Mouse (Mus musculus) midbrain, embryonic 13.5 days (tissue): ENCODE measurements around the gene Ccr4. TPM values are rescaled to one million over a fixed set of nuclear protein-coding genes. Genes with fewer than 3 reads are reported as not detected.
"Not testable (repeated sequence)": the region's sequence is repeated elsewhere in the genome, so short reads cannot be mapped to it uniquely, and the experiment has no call there.

Experiments
- ATAC-seq: fragments of 200-750 bp; cut with Nextera tagmentation; 2 replicates; pipeline ENCODE4 v1.8.0; 2017; ENCODE audit warnings: mild to moderate bottlenecking, moderate TSS enrichment, moderate library complexity
- H3K27ac ChIP-seq: fragments of 300-500 bp; sonication (generic); 2 replicates; pipeline ENCODE4 v1.5.1; 2015; ENCODE audit warnings: inconsistent platforms, mild to moderate bottlenecking, moderate library complexity
- H3K27me3 ChIP-seq: fragments of 300-500 bp; sonication (generic); 2 replicates; pipeline ENCODE4 v1.6.1; 2015; ENCODE audit warnings: mild to moderate bottlenecking, inconsistent platforms
- H3K36me3 ChIP-seq: fragments of 300-500 bp; sonication (generic); 2 replicates; pipeline ENCODE4 v1.6.1; 2015; ENCODE audit warnings: mild to moderate bottlenecking, inconsistent platforms
- H3K4me1 ChIP-seq: fragments of 300-500 bp; sonication (generic); replicated peaks from 2 replicates; pipeline ENCODE4 v1.6.1; 2015; ENCODE audit warnings: inconsistent platforms
- H3K4me2 ChIP-seq: fragments of 300-500 bp; sonication (generic); replicated peaks from 2 replicates; pipeline ENCODE4 v1.6.1; 2015; ENCODE audit warnings: moderate library complexity, mild to moderate bottlenecking, inconsistent platforms
- H3K4me3 ChIP-seq: fragments of 300-500 bp; sonication (generic); replicated peaks from 2 replicates; pipeline ENCODE4 v1.5.1; 2015; ENCODE audit warnings: mild to moderate bottlenecking, inconsistent platforms
- H3K9ac ChIP-seq: fragments of 300-500 bp; sonication (generic); replicated peaks from 2 replicates; pipeline ENCODE4 v1.6.1; 2015; ENCODE audit warnings: mild to moderate bottlenecking, inconsistent platforms
- H3K9me3 ChIP-seq: fragments of 300-500 bp; sonication (generic); 2 replicates; pipeline ENCODE4 v1.6.1; 2016; ENCODE audit warnings: mild to moderate bottlenecking, inconsistent platforms
- WGBS: fragments of 180-500 bp; shearing (Covaris S2); methylation state at CpG from one replicate; pipeline ENCODE4 v1.1.7; 2015; 5-methylcytosine and 5-hydroxymethylcytosine counted together
- polyA plus RNA-seq: library from polyadenylated mRNA; unstranded; fragments of >200 nt; fragmentation: Nextera tagmentation; extraction: Ambion mirVana; gene quantifications from 2 replicates; pipeline ENCODE4 v1.2.1, GENCODE M21; 2015

Gene Ccr4
- polyA plus RNA-seq, 1 experiment from 2014 or later: not detected

DNA sequence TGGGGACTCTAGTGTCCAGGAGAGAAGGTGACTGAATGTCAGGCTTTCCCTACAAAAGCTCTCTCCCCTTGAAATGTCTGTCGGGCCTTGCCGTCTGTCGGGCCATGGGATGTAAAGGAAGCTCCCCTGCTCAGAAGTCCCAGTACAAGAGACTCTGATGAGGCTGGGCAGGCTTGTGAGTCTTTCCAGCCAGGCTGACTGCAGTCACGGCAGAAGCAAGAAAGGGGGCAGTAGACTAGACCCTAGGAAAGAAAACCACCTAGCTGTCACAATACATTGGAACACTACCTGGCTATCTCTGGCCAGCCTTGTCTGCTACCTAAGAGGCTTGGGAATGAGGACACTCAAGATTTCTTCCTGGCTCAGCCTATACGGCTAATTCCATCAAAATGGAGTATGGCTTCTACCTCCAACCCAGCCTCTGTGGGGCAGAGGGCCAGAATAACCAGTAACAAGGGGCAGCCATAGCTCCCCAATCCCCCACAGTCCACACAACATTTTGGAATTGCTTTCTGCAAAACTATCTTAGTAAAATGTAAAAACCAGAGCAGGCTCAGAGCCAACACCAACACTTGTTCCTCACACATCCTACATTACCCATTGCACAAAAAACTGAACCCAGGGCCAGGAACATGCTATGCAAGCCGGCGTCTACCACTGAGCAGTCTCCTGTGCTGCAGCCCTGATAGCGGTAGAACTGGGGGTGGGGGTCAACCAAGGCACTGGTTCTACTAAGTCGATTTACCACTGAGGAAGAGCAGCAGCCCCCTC lies 30.2 kb upstream of the Ccr4 start:
- no peaks in the 10 kb centered on the region for H3K27me3 ChIP-seq
- H3K36me3 ChIP-seq: no peaks in the 10 kb centered on the region
- 79% methylated on average over 9 of the region's 9 CpGs for WGBS
- no peaks in the 10 kb centered on the region for H3K9me3 ChIP-seq
- H3K27ac ChIP-seq: no peak overlapping the region
- H3K4me2 ChIP-seq: no peak overlapping the region
- peaks cover 17% of the 10 kb centered on the region for H3K4me1 ChIP-seq
- no peak overlapping the region for H3K4me3 ChIP-seq
- no peak overlapping the region for H3K9ac ChIP-seq
- ATAC-seq: no peak

DNA sequence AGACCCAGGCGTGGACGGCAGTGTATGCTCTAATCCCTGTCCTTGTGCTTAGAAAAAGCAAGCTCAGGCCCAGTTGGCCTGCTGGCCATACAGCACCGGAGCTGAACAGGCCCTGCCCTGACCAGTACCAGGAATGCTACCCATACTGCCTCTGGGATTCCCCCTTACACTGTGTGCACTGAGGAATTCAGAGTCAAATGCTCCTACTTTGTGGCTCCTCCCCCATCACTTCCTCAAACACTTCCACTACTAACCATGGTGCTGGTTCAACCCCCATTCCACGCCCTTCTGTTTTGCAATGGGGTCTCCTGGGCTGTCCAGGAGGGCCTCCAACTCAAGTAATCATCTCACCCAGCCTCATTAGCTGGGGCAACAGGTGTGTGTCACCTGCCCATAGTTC lies 29.1 kb upstream of the Ccr4 start:
- 58% methylated on average over 4 of the region's 4 CpGs for WGBS
- ATAC-seq: no peak

DNA sequence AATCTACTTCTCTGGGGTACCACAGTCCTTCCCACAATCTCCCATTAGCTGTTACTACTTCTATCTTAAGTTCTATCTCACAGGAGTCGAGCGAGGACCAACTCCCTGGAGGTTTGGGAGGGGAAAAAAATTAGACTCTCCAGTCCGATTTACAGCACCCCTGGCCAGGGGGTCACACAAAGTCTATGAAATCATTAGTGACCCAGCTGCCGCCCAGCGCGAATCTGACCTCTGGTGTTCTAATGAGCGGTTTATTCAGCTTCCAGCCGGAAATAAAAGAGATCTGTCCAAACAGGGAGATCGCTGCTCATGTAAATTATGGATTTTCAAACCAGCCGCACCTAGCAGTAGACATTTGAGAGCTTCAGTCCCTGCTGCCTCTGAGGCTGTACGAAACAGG lies 26.6 kb upstream of the Ccr4 start:
- WGBS: 31% methylated on average over 11 of the region's 11 CpGs
- no peaks in the 10 kb centered on the region for H3K27me3 ChIP-seq
- H3K9ac ChIP-seq: no peak overlapping the region
- no peak overlapping the region for H3K4me3 ChIP-seq
- H3K27ac ChIP-seq: no peak overlapping the region
- H3K9me3 ChIP-seq: no peaks in the 10 kb centered on the region
- no peaks in the 10 kb centered on the region for H3K36me3 ChIP-seq
- peaks cover 31% of the 10 kb centered on the region for H3K4me1 ChIP-seq
- no peak for ATAC-seq
- H3K4me2 ChIP-seq: no peak overlapping the region

More for the DNA sequence above, 29.1 kb upstream of the Ccr4 start:
- H3K36me3 ChIP-seq: no peaks in the 10 kb centered on the region
- H3K9ac ChIP-seq: no peak overlapping the region
- no peaks in the 10 kb centered on the region for H3K27me3 ChIP-seq
- no peak overlapping the region for H3K4me3 ChIP-seq
- H3K4me2 ChIP-seq: no peak overlapping the region
- H3K27ac ChIP-seq: no peak overlapping the region
- H3K9me3 ChIP-seq: no peaks in the 10 kb centered on the region
- peaks cover 17% of the 10 kb centered on the region for H3K4me1 ChIP-seq

DNA sequence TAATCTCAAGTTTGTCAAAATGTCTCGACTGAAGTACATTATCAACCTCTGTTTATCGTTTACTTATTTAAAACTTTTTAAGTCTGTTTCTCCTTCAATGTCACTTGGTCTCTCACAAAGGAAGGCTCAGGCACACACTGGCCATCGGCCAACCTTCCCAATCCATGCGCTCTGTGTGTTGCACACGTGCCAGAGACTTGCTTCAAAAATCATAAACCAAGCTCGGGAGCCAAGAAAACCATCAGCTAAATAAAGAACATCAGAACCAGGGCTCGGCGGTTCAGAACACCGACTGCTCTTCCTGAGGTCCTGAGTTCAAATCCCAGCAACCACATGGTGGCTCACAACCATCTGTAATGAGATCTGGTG lies 23.9 kb upstream of the Ccr4 start:
- Histone ChIP-seq H3K4me2 (no peak overlapping the region), H3K4me1 (peaks cover 39% of the 10 kb centered on the region), H3K9ac (no peak overlapping the region), H3K4me3 (no peak overlapping the region), H3K36me3 (no peaks in the 10 kb centered on the region), H3K27me3 (no peaks in the 10 kb centered on the region), H3K9me3 (no peaks in the 10 kb centered on the region), H3K27ac (no peak overlapping the region)
- ATAC-seq: no peak
- 48% methylated on average over 9 of the region's 9 CpGs for WGBS

DNA sequence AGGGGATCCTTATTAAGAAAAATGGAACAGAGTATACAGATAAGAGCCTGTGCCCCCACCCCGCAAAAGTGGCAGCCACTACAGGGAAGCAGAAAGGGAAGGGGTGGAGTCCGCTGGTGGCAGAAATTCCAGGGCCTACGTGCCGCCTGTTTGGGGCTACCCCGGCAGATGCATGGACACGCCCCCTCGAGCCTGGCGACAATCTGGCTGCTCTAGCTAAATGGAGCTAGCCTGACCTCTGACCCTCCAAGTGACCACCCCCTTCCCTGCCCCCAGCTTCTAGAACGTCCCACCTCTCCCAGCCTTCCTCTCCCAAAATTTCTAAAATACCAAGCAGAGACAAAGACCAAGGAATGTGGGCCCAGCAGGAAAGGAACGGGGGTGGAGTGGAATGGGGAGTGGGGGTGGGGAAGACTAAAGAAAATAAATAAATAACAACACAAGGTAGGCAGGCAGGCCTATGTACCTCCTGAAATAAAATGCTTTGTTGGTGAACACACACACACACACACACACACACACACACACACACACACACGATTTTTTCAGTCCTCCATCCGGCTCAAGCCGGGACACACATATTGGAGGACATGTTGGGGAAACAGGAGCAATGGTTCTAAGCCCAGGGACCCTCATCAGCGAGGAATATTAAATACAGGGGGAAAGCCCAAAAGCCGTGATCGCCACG lies 23.4 kb upstream of the Ccr4 start:
- ATAC-seq: peak; percentile 58
- WGBS: 11% methylated on average over 17 of the region's 17 CpGs
- H3K4me3 ChIP-seq: no peak overlapping the region
- no peaks in the 10 kb centered on the region for H3K36me3 ChIP-seq
- no peak overlapping the region for H3K9ac ChIP-seq
- peaks cover 39% of the 10 kb centered on the region for H3K4me1 ChIP-seq
- H3K27me3 ChIP-seq: no peaks in the 10 kb centered on the region
- H3K4me2 ChIP-seq: 0 out of 2 replicates have a peak overlapping the region, but pooled peaks have one; percentile 11
- no peak overlapping the region for H3K27ac ChIP-seq
- no peaks in the 10 kb centered on the region for H3K9me3 ChIP-seq

DNA sequence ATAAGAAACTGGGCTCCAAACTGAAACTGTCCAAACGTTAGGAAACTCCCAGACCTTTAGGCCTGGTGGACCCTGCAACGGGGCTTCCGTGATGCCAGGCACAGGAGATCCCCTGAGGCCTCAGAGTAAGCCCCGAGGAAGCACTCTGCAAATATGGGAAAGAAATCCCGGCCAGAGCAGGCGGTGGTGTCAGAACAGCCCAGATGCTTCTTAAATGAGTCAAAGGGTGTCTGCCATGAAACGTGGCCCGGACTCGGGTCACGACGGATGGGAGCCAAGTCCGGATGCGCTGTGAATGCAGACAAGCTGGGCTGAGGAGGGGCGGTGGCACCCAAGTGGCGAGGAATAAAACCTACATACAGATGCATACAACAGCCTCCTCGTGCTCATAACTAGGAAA lies 22.4 kb upstream of the Ccr4 start:
- Histone ChIP-seq H3K9ac (no peak overlapping the region), H3K27me3 (no peaks in the 10 kb centered on the region), H3K4me1 (peaks cover 39% of the 10 kb centered on the region), H3K4me3 (no peak overlapping the region), H3K27ac (no peak overlapping the region), H3K36me3 (no peaks in the 10 kb centered on the region), H3K4me2 (peak overlapping the region; percentile 29), H3K9me3 (no peaks in the 10 kb centered on the region)
- ATAC-seq: peak; percentile 35
- WGBS: 3% methylated on average over 16 of the region's 16 CpGs

DNA sequence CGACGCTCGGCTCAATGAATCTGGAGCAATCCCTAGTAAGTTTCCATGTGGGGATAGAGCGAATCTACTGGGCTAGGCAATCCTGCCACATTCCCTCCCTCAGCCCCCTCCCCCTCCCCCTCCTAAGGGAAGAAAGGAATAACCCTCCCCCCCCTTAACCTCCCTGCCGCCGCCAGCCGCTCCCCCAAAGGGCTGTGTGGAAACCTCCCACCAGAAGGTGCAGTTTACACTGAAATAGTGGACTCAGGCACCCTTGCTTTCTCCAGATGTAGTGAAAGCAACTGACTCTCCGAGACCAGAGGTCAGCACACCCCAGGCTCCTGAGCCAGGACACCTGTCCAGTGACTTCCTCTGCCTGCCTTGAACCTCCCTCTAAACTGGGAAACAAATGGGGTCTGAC lies 21.9 kb upstream of the Ccr4 start:
- H3K4me1 ChIP-seq: peaks cover 39% of the 10 kb centered on the region
- H3K9me3 ChIP-seq: no peaks in the 10 kb centered on the region
- no peak for ATAC-seq
- no peaks in the 10 kb centered on the region for H3K27me3 ChIP-seq
- WGBS: 7% methylated on average over 8 of the region's 8 CpGs
- H3K4me2 ChIP-seq: peak overlapping the region; percentile 29
- no peak overlapping the region for H3K27ac ChIP-seq
- no peak overlapping the region for H3K9ac ChIP-seq
- H3K36me3 ChIP-seq: no peaks in the 10 kb centered on the region
- no peak overlapping the region for H3K4me3 ChIP-seq

DNA sequence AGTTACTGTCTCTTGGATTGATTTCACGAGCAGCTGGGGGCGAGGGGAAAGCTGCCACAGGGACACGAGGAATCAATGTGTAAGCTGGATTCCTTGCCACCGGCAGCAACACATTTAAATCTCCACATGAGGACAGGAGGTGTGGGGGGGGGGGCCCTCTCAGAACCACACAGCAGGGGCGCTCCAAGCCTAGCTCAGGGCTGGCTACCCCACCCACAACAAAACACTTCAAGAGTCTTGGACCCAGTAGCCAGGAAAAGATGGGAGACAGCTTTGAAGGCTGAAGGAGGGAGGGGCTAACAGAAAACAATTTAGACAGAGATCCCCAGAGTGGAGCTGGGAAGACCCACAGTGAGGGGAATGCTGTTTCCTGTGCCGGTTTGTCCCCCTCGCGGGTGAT lies 21.2 kb upstream of the Ccr4 start:
- H3K27ac ChIP-seq: no peak overlapping the region
- no peak overlapping the region for H3K9ac ChIP-seq
- peaks cover 32% of the 10 kb centered on the region for H3K4me1 ChIP-seq
- no peaks in the 10 kb centered on the region for H3K36me3 ChIP-seq
- H3K4me2 ChIP-seq: peak overlapping the region; percentile 17; the same call in 1 of the 2 replicates
- H3K4me3 ChIP-seq: no peak overlapping the region
- H3K27me3 ChIP-seq: no peaks in the 10 kb centered on the region
- ATAC-seq: no peak
- WGBS: 8% methylated on average over 8 of the region's 8 CpGs
- no peaks in the 10 kb centered on the region for H3K9me3 ChIP-seq

DNA sequence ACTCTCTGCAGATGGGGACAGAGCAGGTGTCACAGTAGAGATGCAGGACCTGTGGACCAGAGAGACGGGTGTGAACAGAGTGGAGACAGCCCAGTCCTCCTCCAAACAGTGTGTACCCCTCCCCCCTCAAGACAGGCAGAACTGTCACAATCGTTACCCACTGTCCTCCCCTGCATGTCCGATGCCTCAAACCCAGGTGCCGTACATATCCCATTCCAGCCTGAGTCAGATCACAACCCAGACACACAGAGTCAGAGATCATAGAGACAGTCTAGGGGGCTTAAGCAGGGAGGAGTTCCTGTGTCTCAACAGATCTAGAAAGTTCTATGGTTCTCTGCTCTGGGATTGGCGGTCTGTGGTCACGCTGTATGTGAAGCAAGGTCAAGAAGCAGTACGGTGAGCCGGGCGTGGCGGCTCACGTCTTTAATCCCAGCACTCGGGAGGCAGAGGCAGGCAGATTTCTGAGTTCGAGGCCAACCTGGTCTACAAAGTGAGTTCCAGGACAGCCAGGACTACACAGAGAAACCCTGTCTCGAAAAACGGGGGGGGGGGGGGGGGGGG lies 20.4 kb upstream of the Ccr4 start:
- Histone ChIP-seq H3K9me3 (no peaks in the 10 kb centered on the region), H3K4me1 (peaks cover 29% of the 10 kb centered on the region), H3K4me2 (no peak overlapping the region), H3K27me3 (no peaks in the 10 kb centered on the region), H3K36me3 (no peaks in the 10 kb centered on the region), H3K9ac (no peak overlapping the region), H3K27ac (no peak overlapping the region), H3K4me3 (no peak overlapping the region)
- 90% methylated on average over 13 of the region's 15 CpGs for WGBS
- ATAC-seq: no peak

DNA sequence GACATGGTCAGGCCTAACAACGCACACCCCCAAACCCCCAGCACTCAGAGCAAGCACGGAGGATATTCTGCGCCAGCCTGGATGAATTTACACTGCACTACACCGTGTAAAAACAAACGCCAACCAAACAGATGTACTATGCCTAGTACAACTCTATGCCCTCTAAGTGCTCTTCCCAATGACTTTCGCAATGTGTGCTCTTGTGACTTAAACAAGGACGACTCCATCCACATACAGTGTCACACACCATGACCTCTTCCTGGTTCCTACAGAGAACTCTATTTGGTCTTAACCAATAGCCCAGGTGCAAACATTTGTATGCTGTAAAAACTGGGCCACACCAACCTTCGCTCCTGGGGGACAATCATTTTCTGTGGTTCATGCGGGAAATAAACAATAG lies 17.8 kb upstream of the Ccr4 start:
- WGBS: 91% methylated on average over 9 of the region's 9 CpGs
- Histone ChIP-seq H3K4me1 (peaks cover 19% of the 10 kb centered on the region), H3K9ac (no peak overlapping the region), H3K27me3 (no peaks in the 10 kb centered on the region), H3K9me3 (no peaks in the 10 kb centered on the region), H3K27ac (no peak overlapping the region), H3K4me2 (no peak overlapping the region), H3K4me3 (no peak overlapping the region), H3K36me3 (no peaks in the 10 kb centered on the region)
- no peak for ATAC-seq

DNA sequence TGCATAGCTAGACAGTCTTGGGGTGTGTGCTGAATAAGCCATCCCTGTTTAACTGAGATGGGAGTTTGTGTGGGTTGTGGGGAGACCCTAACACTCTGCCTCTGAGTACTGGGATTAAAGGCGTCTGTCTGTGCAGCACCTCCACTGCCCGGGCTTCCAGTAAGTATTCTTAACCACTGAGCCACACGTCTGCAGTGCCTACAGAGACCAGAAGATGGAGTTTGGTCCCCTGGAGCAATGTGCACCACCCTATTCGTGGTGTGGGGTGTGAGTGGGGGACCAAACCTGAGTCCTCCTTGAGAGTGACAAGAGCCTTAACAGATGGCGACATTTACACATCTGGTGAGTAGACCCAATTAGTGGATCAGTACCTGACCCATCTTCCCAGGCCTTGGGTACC lies 17.3 kb upstream of the Ccr4 start:
- ATAC-seq: no peak
- Histone ChIP-seq H3K9me3 (no peaks in the 10 kb centered on the region), H3K4me2 (no peak overlapping the region), H3K9ac (no peak overlapping the region), H3K4me1 (peaks cover 16% of the 10 kb centered on the region), H3K36me3 (no peaks in the 10 kb centered on the region), H3K4me3 (no peak overlapping the region), H3K27ac (no peak overlapping the region), H3K27me3 (no peaks in the 10 kb centered on the region)
- 50% methylated on average over 5 of the region's 5 CpGs for WGBS

DNA sequence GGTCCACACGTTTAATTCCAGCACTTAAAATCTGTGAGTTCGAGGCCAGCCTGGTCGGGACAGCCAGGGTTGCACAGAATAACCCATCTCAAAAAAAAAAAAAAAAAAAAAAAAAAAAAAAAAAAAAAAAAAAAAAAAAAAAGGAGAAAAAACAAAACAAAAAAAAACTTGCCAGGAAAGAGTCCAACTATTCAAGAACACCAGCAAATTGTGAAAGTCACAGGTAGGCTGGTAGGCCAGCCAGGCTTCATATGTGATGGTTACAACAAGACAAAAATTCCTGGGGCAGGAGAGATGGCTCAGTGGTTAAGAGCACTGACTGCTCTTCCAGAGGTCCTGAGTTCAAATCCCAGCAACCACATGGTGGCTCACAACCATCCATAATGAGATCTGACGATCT lies 15.8 kb upstream of the Ccr4 start:
- not testable (repeated sequence) for H3K4me3 ChIP-seq, H3K4me2 ChIP-seq, H3K9ac ChIP-seq, H3K27ac ChIP-seq, ATAC-seq, H3K9me3 ChIP-seq, H3K4me1 ChIP-seq, H3K36me3 ChIP-seq, H3K27me3 ChIP-seq
- WGBS: 73% methylated on average over 4 of the region's 4 CpGs
